Mouse (Mus musculus) olfactory bulb, adult 2 months (tissue): ENCODE data around the gene Sv2b.

Experiments
- CTCF ChIP-seq: fragments of 200-500 bp; IDR thresholded peaks from 2 replicates; pipeline ENCODE4 v1.5.1; 2012; ENCODE audit warnings: low read depth, mild to moderate bottlenecking, low read length, moderate library complexity; ENCODE audit not compliant: insufficient read depth
- POLR2A ChIP-seq: fragments of 200-500 bp; IDR thresholded peaks from 2 replicates; pipeline ENCODE4 v1.6.1; 2012; ENCODE audit warnings: mild to moderate bottlenecking, low read depth, low read length, moderate library complexity; ENCODE audit not compliant: insufficient read depth

DNA sequence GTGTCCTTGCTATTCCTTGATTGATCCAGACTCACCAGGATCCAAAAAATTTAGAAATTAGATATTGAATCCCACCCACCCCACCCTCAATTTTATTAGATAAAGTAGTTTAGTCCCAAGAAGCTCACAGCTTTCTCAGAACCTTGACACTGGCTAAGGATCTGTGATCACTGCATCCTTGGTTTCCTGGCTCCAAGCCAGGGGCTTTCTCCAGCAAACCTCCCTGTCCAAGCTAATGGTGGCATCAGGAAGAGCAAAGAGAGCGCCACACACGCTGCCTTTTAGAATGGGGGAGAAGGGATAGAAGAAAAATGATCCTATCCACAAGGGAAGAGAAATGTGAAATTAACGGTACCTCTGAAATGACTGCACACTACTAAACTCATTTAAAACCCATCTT lies 141.6 kb downstream of the Sv2b start:
- TF ChIP-seq CTCF (no peak), POLR2A (no peak)
